Mouse (Mus musculus) midbrain, embryonic 11.5 days (tissue): Measurements from ENCODE around the gene Tsn. TPM values are rescaled to one million over a fixed set of nuclear protein-coding genes. Genes with fewer than 3 reads are reported as not detected.

Experiments
- ATAC-seq: fragments of 200-750 bp; cut with Nextera tagmentation; 2 replicates; pipeline ENCODE4 v1.8.0; 2017; ENCODE audit warnings: moderate TSS enrichment, moderate library complexity; ENCODE audit not compliant: low FRiP score
- DNase-seq: peaks from one replicate; pipeline ENCODE4 v3.0.0; 2015; ENCODE audit warnings: low spot score; ENCODE audit errors: missing footprints
- H3K27ac ChIP-seq: fragments of 300-500 bp; sonication (generic); 2 replicates; pipeline ENCODE4 v1.5.1; 2014; ENCODE audit warnings: low read depth, low read length
- H3K27me3 ChIP-seq: fragments of 300-500 bp; sonication (generic); 2 replicates; pipeline ENCODE4 v1.6.1; 2014; ENCODE audit warnings: mild to moderate bottlenecking, low read length, moderate library complexity, mixed read lengths; ENCODE audit not compliant: control insufficient read depth, insufficient read depth
- H3K36me3 ChIP-seq: fragments of 300-500 bp; sonication (generic); 2 replicates; pipeline ENCODE4 v1.6.1; 2014; ENCODE audit warnings: mild to moderate bottlenecking, low read length, moderate library complexity, mixed read lengths; ENCODE audit not compliant: control insufficient read depth, insufficient read depth
- H3K4me1 ChIP-seq: fragments of 300-500 bp; sonication (generic); 2 replicates; pipeline ENCODE4 v1.6.1; 2014; ENCODE audit warnings: low read length; ENCODE audit not compliant: control insufficient read depth, insufficient read depth
- H3K4me2 ChIP-seq: fragments of 300-500 bp; sonication (generic); 2 replicates; pipeline ENCODE4 v1.6.1; 2014; ENCODE audit warnings: mild to moderate bottlenecking, moderate library complexity
- H3K4me3 ChIP-seq: fragments of 300-500 bp; sonication (generic); 2 replicates; pipeline ENCODE4 v1.5.1; 2014; ENCODE audit warnings: low read depth, low read length
- H3K9ac ChIP-seq: fragments of 300-500 bp; sonication (generic); 2 replicates; pipeline ENCODE4 v1.6.1; 2014; ENCODE audit warnings: low read length
- H3K9me3 ChIP-seq: fragments of 300-500 bp; sonication (generic); 2 replicates; pipeline ENCODE4 v1.6.1; 2016; ENCODE audit warnings: low read length; ENCODE audit not compliant: control insufficient read depth
- WGBS: fragments of 180-500 bp; shearing (Covaris S2); extraction: QIAGEN DNeasy Blood & Tissue Kit; methylation state at CpG from one replicate; pipeline ENCODE4 v1.1.7; 2014; 5-methylcytosine and 5-hydroxymethylcytosine counted together
- polyA plus RNA-seq: library from polyadenylated mRNA; unstranded; fragments of >200 nt; fragmentation: Nextera tagmentation; extraction: Ambion mirVana; gene quantifications from 2 replicates; pipeline ENCODE4 v1.2.1, GENCODE M21; 2014

The Tsn gene
- polyA plus RNA-seq = 445 and 473 TPM in 2 replicates

DNA sequence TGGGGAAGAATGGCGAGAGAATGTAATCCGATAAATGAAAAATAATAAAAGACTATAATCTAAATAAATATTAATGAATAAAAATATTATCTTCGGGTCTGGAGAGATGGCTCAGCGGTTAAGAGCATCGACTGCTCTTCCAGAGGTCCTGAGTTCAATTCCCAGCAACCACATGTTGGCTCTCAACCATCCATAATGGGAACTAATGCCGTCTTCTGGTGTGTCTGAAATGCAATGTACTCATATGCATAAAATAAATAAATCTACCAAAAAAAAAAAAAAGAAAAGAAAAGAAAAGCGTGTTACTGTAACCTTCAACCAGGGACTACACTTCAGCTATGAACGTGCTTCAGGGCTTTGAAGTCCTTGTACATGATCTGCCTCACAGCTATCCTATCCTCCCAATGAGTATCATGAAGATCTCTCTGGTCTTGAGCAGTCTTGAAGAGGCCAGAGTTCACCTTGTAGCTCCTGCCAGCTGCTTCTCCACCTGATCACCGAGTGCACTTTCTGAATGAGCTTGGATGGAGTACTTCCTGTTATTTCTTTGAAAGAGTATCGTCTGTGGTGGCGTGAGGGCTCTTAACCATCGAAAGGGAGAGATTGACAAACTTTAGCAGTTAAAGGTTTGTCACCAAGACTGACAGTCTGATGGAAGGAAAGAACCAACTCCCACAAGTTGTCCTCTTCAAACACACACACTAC is at the start of gene Tsn:
TSS of gene Tsn (minus strand) at position 118 of the 705 bp plus-strand sequence.
- peaks cover 6% of the 10 kb centered on the region for H3K4me1 ChIP-seq
- peak within 1 kb of the TSS; percentile 65 for H3K27ac ChIP-seq
- peak within 1 kb of the TSS; percentile 82 for H3K4me3 ChIP-seq
- no peaks in the 10 kb centered on the region for H3K9me3 ChIP-seq
- no peaks in the 10 kb centered on the region for H3K36me3 ChIP-seq
- 56% methylated on average over 12 of the region's 12 CpGs for WGBS
- ATAC-seq (peak; percentile 45), DNase-seq (peak; percentile 88)
- H3K9ac ChIP-seq = peak within 1 kb of the TSS; percentile 86
- H3K4me2 ChIP-seq = peak within 1 kb of the TSS; percentile 76
- no peaks in the 10 kb centered on the region; the same call in 1 of the 2 replicates for H3K27me3 ChIP-seq

DNA sequence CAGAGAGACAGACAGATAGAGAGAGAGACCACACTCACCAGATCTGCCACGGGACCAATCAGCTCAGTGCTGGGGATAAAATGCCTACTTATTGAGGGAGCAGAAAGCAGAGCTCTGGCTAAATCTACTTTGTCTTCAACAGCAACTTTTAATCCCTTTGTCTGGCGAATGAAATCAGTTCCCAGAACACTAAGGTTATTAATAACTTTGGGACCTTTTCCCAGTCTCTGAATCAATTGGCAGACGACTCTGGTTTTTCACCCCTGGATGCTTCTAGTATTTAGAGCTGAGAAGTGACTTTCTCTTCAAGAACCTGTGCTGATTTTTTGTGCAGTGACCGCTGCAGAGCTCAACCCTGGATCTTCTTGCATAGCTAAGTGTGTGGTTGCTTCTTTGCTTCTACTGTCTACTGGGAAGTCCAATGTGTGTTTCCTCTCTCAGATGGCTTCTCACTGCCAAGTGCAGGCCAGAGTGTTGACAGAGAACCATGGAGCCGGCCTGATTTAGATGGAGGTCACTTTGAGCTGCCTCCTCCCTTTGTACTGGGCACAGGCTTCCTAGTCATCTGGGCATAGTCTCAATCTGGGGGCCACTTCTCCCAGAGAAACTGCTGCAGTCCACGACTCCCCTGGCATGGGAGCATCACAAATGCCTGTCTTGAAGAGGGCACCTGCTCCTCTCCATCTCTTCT is 47.7 kb upstream of the Tsn start:
- H3K27me3 ChIP-seq = no peaks in the 10 kb centered on the region
- WGBS = 77% methylated on average over 6 of the region's 6 CpGs
- no peaks in the 10 kb centered on the region for H3K4me1 ChIP-seq
- no peak overlapping the region for H3K9ac ChIP-seq
- H3K36me3 ChIP-seq = no peaks in the 10 kb centered on the region
- no peak overlapping the region for H3K4me3 ChIP-seq
- H3K4me2 ChIP-seq = no peak overlapping the region
- no peak for DNase-seq
- no peaks in the 10 kb centered on the region for H3K9me3 ChIP-seq
- no peak overlapping the region for H3K27ac ChIP-seq
- ATAC-seq = no peak

DNA sequence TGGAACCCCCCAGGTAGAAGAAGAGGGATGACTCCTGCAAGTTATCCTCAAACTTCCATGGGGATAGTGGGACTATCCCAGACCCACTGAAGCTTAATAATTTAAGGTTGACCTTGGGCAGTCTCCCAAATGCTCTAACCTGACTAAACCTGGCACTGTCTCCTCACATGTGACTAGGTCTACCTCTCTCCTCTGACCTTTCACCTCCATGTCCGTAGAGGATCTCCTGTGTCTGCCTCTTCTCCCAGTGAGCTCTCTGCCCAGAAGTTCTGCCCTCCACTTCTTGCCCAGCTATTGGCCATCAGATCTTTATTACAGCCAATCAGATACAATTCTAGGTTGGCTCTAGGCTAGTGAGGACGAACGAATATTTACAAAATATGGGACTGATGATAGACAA is 38.4 kb upstream of the Tsn start:
- DNase-seq = no peak
- no peaks in the 10 kb centered on the region for H3K36me3 ChIP-seq
- no peak overlapping the region for H3K9ac ChIP-seq
- no peak overlapping the region for H3K27ac ChIP-seq
- no peak overlapping the region for H3K4me3 ChIP-seq
- no peak for ATAC-seq
- WGBS = 80% methylated on average over 3 of the region's 3 CpGs
- H3K9me3 ChIP-seq = no peaks in the 10 kb centered on the region
- no peaks in the 10 kb centered on the region for H3K4me1 ChIP-seq
- H3K4me2 ChIP-seq = no peak overlapping the region
- H3K27me3 ChIP-seq = no peaks in the 10 kb centered on the region

DNA sequence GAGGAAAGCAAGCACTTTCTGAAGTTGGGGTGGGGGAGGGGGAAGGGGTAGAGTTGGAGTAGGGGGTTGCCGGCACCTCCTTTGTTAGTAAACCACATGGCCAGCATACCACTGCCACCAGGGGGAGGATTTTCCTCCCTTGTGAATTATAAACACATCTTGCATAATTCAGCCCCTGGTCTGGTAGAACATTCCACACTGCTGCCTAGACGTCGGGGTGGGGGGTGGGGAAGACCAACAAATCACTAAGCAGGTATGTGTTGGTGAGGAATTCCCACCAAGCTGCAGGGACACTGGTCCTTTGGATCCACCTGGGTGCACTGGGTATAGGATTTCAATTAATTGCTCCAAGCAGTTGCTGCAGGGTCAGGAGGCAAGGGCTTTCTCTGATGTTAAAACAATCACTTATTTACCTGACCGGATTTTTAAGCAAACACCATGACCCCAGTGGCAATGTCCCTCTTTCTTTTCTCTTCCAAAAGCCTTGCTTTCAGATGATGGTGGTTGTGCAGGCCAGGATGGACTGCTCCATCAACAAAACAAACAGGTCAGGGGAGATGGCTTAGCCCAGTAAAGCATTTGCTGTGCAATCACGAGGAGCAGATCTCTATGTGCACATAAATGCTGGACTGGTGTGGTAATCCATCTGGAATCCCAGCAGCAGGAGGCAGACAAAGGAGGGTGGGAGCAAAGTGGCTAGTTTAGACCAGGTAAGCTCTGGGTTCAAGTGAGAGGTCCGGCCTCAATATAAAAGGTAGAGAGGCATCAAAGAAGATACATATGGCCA is 32.3 kb upstream of the Tsn start:
- WGBS = 42% methylated on average over 6 of the region's 6 CpGs
- no peak overlapping the region for H3K27ac ChIP-seq
- no peak overlapping the region for H3K4me3 ChIP-seq
- H3K27me3 ChIP-seq = no peaks in the 10 kb centered on the region
- no peaks in the 10 kb centered on the region for H3K36me3 ChIP-seq
- H3K4me2 ChIP-seq = no peak overlapping the region
- DNase-seq (peak; percentile 88), ATAC-seq (no peak)
- no peak overlapping the region for H3K9ac ChIP-seq
- H3K4me1 ChIP-seq = no peaks in the 10 kb centered on the region
- no peaks in the 10 kb centered on the region for H3K9me3 ChIP-seq

DNA sequence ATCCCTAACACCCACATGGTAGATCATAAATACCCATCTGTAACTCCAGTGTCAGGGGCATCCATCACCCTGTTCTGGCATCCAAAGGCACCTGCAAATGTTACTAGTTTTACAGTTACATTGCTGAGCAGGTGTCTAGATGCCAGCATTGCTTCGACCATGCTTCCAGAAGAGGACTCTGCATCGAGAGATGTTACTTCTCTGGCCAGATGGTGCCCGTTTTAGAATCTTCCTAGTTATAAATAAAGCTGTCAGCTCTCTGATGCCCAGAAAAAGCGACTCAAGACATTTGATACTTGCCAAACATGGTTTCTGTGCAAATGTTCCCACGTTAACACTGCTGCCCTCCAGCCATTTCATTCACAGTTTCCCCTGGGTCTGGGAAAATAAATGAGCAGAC is 26.4 kb upstream of the Tsn start:
- no peaks in the 10 kb centered on the region for H3K4me1 ChIP-seq
- H3K36me3 ChIP-seq = peaks cover 3% of the 10 kb centered on the region; the same call in 1 of the 2 replicates
- H3K27me3 ChIP-seq = no peaks in the 10 kb centered on the region
- no peak overlapping the region for H3K9ac ChIP-seq
- 88% methylated on average over 5 of the region's 5 CpGs for whole genome bisulfite sequencing
- no peak overlapping the region for H3K4me3 ChIP-seq
- no peak overlapping the region for H3K27ac ChIP-seq
- H3K4me2 ChIP-seq = no peak overlapping the region
- DNase-seq (no peak), ATAC-seq (no peak)
- no peaks in the 10 kb centered on the region for H3K9me3 ChIP-seq

DNA sequence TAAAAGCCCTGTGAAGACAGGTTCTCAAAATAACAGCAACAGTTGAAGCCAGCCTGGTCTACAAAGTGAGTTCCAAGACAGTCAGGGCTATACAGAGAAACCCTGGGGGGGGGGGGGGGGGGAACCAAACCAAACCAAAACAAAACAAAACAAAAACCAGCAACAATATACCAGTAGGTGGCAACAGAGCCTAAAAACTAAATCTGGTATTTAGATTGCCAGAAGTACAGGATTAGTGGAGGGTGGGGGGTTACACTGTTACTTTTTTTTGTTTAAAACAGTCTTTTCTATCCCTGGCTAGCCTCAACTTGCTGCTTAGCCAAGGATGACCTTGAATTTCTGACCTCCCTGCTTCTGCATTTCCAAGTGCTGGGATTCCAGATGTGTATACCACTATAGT is 24.3 kb upstream of the Tsn start:
- H3K9me3 ChIP-seq = no peaks in the 10 kb centered on the region
- no peak overlapping the region for H3K4me2 ChIP-seq
- H3K27me3 ChIP-seq = no peaks in the 10 kb centered on the region
- H3K27ac ChIP-seq = no peak overlapping the region
- H3K4me1 ChIP-seq = no peaks in the 10 kb centered on the region
- peaks cover 12% of the 10 kb centered on the region; the same call in 1 of the 2 replicates for H3K36me3 ChIP-seq
- DNase-seq (no peak), ATAC-seq (no peak)
- no peak overlapping the region for H3K9ac ChIP-seq
- no peak overlapping the region for H3K4me3 ChIP-seq

DNA sequence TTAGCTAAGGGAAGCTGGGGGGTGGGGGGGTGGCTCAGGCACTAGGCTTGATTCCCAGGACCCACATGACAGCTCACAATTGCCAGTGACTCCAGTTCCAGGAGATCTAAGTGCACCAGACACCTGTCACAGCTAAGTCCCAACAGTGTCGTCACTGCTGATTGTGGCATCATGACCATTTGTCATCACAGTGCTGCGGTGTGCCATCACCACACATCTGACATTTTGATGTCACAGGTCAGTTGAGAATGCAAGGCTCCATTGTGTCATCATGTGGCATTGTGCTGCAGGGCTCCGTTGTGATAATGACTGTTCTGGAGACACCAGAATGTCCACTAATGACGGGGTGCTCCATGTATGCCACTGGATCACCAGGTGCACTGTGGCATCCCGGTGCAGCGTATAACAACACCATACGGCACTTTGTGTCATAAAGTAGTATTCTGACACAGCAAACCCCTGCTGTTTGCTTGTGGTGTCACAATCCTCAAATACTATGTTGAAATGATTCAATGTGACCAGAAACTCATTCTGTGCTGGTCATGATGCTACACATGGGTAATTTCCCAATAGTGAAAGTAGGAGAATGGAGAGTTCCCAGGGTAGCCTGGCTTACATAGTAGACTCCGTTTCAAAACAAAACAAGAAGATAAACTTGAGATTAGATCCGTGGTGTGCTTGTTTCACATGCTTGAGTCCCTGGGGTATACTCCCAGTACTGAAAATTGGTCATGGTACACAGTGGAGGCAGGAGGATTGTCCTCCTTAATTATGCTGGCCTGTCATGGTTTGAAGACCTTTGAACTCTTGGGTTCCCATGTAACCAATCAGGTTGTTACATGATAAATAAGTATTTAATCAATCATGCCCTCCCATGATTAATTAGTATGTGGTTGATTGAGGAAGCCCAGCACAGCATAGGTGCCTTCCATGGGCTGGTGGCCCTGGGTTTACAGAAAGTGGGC is 23.5 kb upstream of the Tsn start:
- 85% methylated on average over 9 of the region's 9 CpGs for WGBS
- Histone ChIP-seq H3K27ac (no peak overlapping the region), H3K9me3 (no peaks in the 10 kb centered on the region), H3K9ac (no peak overlapping the region), H3K4me1 (no peaks in the 10 kb centered on the region), H3K4me2 (no peak overlapping the region), H3K27me3 (no peaks in the 10 kb centered on the region), H3K36me3 (peaks cover 12% of the 10 kb centered on the region; the same call in 1 of the 2 replicates), H3K4me3 (no peak overlapping the region)
- ATAC-seq (no peak), DNase-seq (no peak)

DNA sequence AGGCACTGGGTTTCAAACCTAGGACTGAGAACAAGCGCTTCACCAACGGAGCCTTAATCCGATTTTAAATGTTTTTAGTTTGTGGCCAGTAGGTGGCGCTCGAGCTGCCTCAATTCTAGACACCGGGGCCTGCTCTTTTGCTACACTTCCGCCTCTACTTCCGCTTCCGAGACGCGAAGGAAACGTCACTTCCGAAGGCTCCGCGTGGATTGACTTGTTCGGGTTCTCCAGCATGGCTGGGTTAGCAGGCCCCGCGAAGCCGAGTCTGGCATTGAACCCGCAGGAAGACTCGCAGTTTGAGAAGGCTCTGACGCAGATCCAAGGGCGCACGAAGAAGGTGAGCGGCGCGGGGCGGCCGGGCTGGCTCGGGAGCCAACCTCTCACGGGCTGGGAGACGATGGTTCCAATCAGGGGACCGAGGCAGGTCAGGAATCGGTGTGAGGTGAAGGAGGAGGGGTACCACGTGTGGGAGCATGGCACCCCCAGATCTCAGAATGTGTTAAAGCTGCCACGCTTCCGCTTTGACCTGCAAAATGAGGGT is 10.2 kb upstream of the Tsn start, which contains the start of gene Nifk:
TSS of gene Nifk (plus strand) at position 179 of the 541 bp plus-strand sequence.
- no peaks in the 10 kb centered on the region for H3K9me3 ChIP-seq
- peak within 1 kb of the TSS; percentile 61 for H3K4me2 ChIP-seq
- H3K9ac ChIP-seq = peak within 1 kb of the TSS; percentile 63
- H3K4me1 ChIP-seq = peaks cover 5% of the 10 kb centered on the region
- H3K36me3 ChIP-seq = peaks cover 2% of the 10 kb centered on the region; the same call in 1 of the 2 replicates
- peak; percentile 93 for ATAC-seq
- DNase-seq = peak; percentile 99
- H3K4me3 ChIP-seq = peak within 1 kb of the TSS; percentile 47
- no peak within 1 kb of the TSS for H3K27ac ChIP-seq
- H3K27me3 ChIP-seq = no peaks in the 10 kb centered on the region
- under 1% methylated on average over 37 of the region's 37 CpGs for WGBS
